Mouse (Mus musculus) embryonic facial prominence, embryonic 14.5 days (tissue): ENCODE data around the gene Phf12. TPM values are rescaled to one million over a fixed set of nuclear protein-coding genes. Genes with fewer than 3 reads are reported as not detected.

ENCODE experiments used
- ATAC-seq: fragments of 200-750 bp; cut with Nextera tagmentation; 2 replicates; pipeline ENCODE4 v1.8.0; 2017; ENCODE audit warnings: low read depth, moderate number of reproducible peaks, moderate TSS enrichment
- DNase-seq: peaks from one replicate; pipeline ENCODE4 v3.0.0-alpha.2; 2015; ENCODE audit warnings: low spot score
- H3K27ac ChIP-seq: fragments of 300-500 bp; sonication (generic); replicated peaks from 2 replicates; pipeline ENCODE4 v1.5.1; 2014; ENCODE audit warnings: low read depth, mild to moderate bottlenecking, low read length, moderate library complexity
- H3K27me3 ChIP-seq: fragments of 300-500 bp; sonication (generic); replicated peaks from 2 replicates; pipeline ENCODE4 v1.6.1; 2014; ENCODE audit warnings: low read length; ENCODE audit not compliant: control insufficient read depth, insufficient read depth
- H3K36me3 ChIP-seq: fragments of 300-500 bp; sonication (generic); 2 replicates; pipeline ENCODE4 v1.6.1; 2014; ENCODE audit warnings: low read length, mixed read lengths; ENCODE audit not compliant: control insufficient read depth, insufficient read depth
- H3K4me1 ChIP-seq: fragments of 300-500 bp; sonication (generic); 2 replicates; pipeline ENCODE4 v1.6.1; 2014; ENCODE audit warnings: antibody characterized with exemption, low read length; ENCODE audit not compliant: control insufficient read depth, insufficient read depth
- H3K4me2 ChIP-seq: fragments of 300-500 bp; sonication (generic); 2 replicates; pipeline ENCODE4 v1.6.1; 2014; ENCODE audit warnings: low read depth, mild to moderate bottlenecking, low read length, moderate library complexity, mixed read lengths
- H3K4me3 ChIP-seq: fragments of 300-500 bp; sonication (generic); 2 replicates; pipeline ENCODE4 v1.5.1; 2014; ENCODE audit warnings: low read depth, mild to moderate bottlenecking, low read length
- H3K9ac ChIP-seq: fragments of 300-500 bp; sonication (generic); 2 replicates; pipeline ENCODE4 v1.6.1; 2014; ENCODE audit warnings: low read depth, mild to moderate bottlenecking, low read length, moderate library complexity, mixed read lengths
- H3K9me3 ChIP-seq: fragments of 300-500 bp; sonication (generic); 2 replicates; pipeline ENCODE4 v1.6.1; 2016; ENCODE audit warnings: low read length; ENCODE audit not compliant: control insufficient read depth
- WGBS: fragments of 180-500 bp; shearing (Covaris S2); extraction: QIAGEN DNeasy Blood & Tissue Kit; methylation state at CpG from one replicate; pipeline ENCODE4 v1.1.7; 2014; 5-methylcytosine and 5-hydroxymethylcytosine counted together
- polyA plus RNA-seq: library from polyadenylated mRNA; unstranded; fragments of >200 nt; fragmentation: Nextera tagmentation; extraction: Ambion mirVana; gene quantifications from 2 replicates; pipeline ENCODE4 v1.2.1, GENCODE M21; 2014

Phf12 gene
- polyA plus RNA-seq, 1 experiment from 2014 or later, result 15.0 TPM

DNA sequence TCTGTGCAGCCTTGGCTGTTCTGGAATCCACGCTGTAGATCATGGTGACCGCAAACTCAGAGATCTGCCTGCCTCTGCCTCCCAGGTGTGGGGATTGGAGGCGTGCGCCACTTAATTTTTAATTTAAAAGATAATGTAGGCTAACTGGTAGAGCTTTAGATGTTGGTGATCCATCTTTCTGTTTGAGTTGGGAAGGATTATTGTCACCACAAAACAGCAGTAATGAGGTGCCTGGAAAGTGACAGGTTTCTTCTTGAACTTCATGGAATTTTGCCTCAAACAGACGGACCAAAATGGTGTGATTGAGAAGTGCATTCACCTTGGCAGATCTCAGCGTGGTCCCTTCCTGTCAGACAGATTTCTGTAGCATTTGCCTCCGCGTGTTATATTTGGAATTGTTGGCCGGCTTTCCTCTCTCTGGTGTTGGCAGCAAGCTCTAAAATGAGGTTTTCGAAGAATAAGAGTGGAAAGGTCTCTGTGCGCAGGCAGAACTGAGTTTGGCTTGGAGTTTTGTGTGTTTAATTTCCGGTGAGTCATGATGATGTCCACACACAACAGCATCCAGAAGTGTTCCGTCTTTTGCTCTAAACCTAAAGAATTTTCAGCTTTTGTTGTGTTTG lies 6.6 kb downstream of the Phf12 start:
- no peaks in the 10 kb centered on the region for H3K9me3 ChIP-seq
- H3K4me3 ChIP-seq, result no peak overlapping the region
- DNase-seq (no peak), ATAC-seq (no peak)
- H3K4me1 ChIP-seq, result peaks cover 9% of the 10 kb centered on the region; the same call in 1 of the 2 replicates
- H3K36me3 ChIP-seq, result peaks cover 58% of the 10 kb centered on the region
- 87% methylated on average over 13 of the region's 13 CpGs for WGBS
- no peak overlapping the region for H3K4me2 ChIP-seq
- H3K27me3 ChIP-seq, result no peaks in the 10 kb centered on the region
- no peak overlapping the region for H3K27ac ChIP-seq
- H3K9ac ChIP-seq, result no peak overlapping the region

DNA sequence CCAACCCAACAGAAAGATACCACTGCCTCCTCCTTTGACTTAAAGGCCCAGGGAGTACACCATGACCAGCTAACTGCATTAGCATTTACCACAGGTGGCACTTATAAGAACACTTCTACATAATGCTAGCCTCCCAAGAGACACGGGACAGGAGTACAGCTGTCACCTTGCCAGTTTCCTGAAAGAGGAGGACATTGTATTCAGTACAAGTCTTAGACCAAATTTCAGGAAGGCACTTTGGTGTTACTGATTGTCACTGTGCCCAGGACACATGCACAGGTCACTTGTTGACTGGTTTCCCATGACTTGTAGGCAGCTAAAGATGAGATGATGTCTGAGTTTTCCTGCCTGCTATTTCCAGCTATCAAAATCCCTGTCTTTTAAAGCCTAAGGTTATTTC lies 13.0 kb downstream of the Phf12 start:
- Histone ChIP-seq H3K4me2 (no peak overlapping the region), H3K9ac (no peak overlapping the region), H3K4me1 (no peaks in the 10 kb centered on the region), H3K27me3 (no peaks in the 10 kb centered on the region), H3K27ac (no peak overlapping the region), H3K4me3 (no peak overlapping the region), H3K36me3 (peaks cover 34% of the 10 kb centered on the region), H3K9me3 (no peaks in the 10 kb centered on the region)
- ATAC-seq (no peak), DNase-seq (peak; percentile 10)
- WGBS, result 75% methylated on average over 1 of the region's 1 CpGs

DNA sequence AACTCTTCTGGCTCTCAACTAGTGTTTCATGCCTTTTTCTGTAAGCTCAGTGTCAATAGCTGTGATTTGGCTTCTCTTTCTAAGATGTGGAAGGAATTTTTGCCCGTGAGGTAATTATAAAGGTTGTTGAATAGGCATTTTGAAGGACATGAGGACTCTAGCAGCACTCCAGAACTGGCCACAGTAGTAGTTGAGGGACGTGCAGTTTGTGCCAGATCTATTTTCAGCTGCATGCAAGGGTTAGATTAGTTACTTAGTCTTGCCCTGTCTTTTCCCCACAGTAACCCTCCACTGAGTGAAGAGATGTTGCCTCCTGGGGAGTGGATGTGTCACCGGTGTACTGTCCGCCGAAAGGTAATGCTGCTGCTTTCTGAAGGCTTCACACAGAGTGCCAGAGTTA lies 23.9 kb downstream of the Phf12 start:
- DNase-seq, result no peak
- H3K4me3 ChIP-seq, result no peak overlapping the region
- H3K9me3 ChIP-seq, result no peaks in the 10 kb centered on the region
- no peak for ATAC-seq
- no peaks in the 10 kb centered on the region for H3K27me3 ChIP-seq
- no peak overlapping the region for H3K27ac ChIP-seq
- no peaks in the 10 kb centered on the region for H3K4me1 ChIP-seq
- H3K4me2 ChIP-seq, result no peak overlapping the region
- H3K9ac ChIP-seq, result no peak overlapping the region
- H3K36me3 ChIP-seq, result peaks cover 76% of the 10 kb centered on the region
- WGBS, result 90% methylated on average over 5 of the region's 5 CpGs

DNA sequence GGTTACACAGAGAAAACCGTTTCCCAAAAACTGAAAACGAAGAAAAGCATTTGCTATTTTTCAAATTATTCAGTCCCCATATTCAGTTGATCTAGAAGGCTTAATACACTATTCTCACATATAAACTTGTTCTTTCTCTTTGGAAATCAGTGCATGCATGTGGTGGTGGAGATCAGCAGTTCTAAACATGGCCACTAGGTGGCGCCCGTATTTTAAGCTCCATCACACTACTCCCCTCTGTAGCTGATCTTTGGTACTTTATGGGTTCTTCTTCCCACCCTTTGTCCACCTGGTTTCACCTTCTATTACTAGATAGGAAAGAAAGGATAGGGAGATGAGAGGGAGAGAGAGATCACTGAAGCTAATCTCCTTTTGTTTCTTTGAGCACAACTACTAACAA lies 37.1 kb downstream of the Phf12 start:
- Histone ChIP-seq H3K4me2 (no peak overlapping the region), H3K27me3 (no peaks in the 10 kb centered on the region), H3K4me1 (no peaks in the 10 kb centered on the region), H3K9me3 (no peaks in the 10 kb centered on the region), H3K27ac (no peak overlapping the region), H3K36me3 (peaks cover 92% of the 10 kb centered on the region), H3K9ac (no peak overlapping the region), H3K4me3 (no peak overlapping the region)
- 14% methylated on average over 4 of the region's 4 CpGs for WGBS
- DNase-seq (peak; percentile 73), ATAC-seq (peak; percentile 83; the same call in 1 of the 2 replicates)

DNA sequence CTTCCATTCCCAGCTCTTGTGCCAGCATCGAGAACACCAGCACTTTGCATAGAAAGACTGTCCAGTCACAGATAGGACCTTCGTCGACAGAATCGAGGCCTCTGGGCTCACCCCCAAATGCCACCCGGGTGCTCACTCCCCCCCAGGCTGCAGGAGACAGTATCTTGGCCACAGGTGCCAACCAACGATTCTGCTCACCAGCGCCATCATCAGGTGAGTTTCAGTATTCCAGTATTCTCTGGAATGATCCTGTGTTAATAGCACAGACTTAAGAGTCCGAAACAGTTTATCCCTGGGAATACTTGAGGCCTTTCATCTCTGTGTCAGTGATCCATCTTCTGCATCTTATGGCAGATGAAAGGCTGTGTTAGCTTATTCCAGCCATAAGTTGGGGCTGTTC lies 41.1 kb downstream of the Phf12 start:
- Histone ChIP-seq H3K9ac (no peak overlapping the region), H3K27ac (no peak overlapping the region), H3K4me3 (no peak overlapping the region), H3K4me1 (no peaks in the 10 kb centered on the region), H3K9me3 (no peaks in the 10 kb centered on the region), H3K27me3 (no peaks in the 10 kb centered on the region), H3K4me2 (no peak overlapping the region), H3K36me3 (peaks cover 91% of the 10 kb centered on the region)
- DNase-seq (no peak), ATAC-seq (no peak)
- 89% methylated on average over 8 of the region's 8 CpGs for WGBS

DNA sequence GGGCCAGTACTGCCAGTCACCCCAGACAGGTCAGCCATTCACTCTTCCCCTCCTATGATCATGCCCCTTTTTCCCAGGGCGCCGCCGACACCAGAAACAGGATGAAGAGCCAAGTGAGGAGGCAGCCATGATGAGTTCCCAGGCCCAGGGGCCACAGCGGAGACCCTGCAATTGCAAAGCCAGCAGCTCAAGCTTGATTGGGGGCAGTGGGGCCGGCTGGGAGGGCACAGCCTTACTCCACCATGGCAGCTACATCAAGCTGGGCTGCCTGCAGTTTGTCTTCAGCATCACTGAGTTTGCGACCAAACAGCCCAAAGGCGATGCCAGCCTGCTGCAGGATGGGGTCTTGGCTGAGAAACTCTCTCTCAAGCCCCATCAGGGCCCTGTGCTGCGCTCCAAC lies 46.7 kb downstream of the Phf12 start:
- Histone ChIP-seq H3K36me3 (peaks cover 58% of the 10 kb centered on the region), H3K4me3 (no peak overlapping the region), H3K9ac (no peak overlapping the region), H3K9me3 (no peaks in the 10 kb centered on the region), H3K4me1 (peaks cover 6% of the 10 kb centered on the region; the same call in 1 of the 2 replicates), H3K27me3 (no peaks in the 10 kb centered on the region), H3K4me2 (no peak overlapping the region), H3K27ac (no peak overlapping the region)
- ATAC-seq (no peak), DNase-seq (no peak)
- WGBS, result 83% methylated on average over 8 of the region's 8 CpGs

DNA sequence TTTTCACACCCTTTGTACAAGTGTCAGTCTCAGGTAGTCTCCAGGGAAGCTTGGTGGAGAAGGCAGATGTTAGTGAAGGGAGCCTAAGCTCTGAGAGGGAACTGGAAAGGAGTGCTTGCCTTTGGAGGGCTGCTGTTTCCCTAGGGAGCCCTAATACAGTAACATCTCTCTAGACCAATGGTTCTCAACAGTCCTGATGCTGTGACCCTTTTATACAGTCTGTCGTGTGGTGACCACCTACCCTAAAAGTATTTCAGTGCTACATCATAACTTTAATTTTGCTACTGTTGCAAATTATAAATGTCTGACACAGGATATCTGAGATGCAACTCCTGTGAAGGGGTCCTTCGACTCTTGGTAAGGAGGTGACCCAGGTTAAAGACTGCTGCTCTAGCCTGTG lies 48.0 kb downstream of the Phf12 start:
- DNase-seq (no peak), ATAC-seq (no peak)
- no peaks in the 10 kb centered on the region for H3K27me3 ChIP-seq
- no peak overlapping the region for H3K9ac ChIP-seq
- no peak overlapping the region for H3K4me2 ChIP-seq
- H3K4me1 ChIP-seq, result peaks cover 6% of the 10 kb centered on the region; the same call in 1 of the 2 replicates
- H3K36me3 ChIP-seq, result peaks cover 59% of the 10 kb centered on the region
- WGBS, result 55% methylated on average over 2 of the region's 2 CpGs
- no peak overlapping the region for H3K4me3 ChIP-seq
- no peak overlapping the region for H3K27ac ChIP-seq
- H3K9me3 ChIP-seq, result no peaks in the 10 kb centered on the region

DNA sequence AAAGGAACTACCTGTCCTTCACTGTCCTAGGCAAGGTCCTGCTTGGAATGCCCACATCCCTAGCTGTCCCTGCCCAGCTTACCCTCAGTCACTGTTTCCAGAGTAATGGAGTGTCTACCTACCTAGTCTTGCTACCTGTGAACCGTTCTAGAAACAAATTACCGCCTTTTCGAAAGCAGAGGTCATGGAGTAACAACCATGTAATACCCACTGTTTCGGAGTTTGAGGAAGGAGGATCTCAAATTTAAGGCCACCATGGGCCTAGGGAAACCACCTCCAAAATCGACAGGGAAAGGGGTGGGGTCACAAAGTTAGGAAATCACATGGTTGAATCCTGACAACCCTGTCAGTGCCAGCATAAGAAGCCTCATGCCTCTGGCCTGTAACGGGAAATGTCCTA lies 48.8 kb downstream of the Phf12 start:
- Histone ChIP-seq H3K9ac (no peak overlapping the region), H3K4me1 (peaks cover 6% of the 10 kb centered on the region; the same call in 1 of the 2 replicates), H3K9me3 (no peaks in the 10 kb centered on the region), H3K27ac (peak overlapping the region; percentile 90; the same call in 1 of the 2 replicates), H3K4me3 (peak overlapping the region; percentile 79), H3K36me3 (peaks cover 51% of the 10 kb centered on the region), H3K27me3 (no peaks in the 10 kb centered on the region), H3K4me2 (peak overlapping the region; percentile 71)
- 37% methylated on average over 6 of the region's 6 CpGs for WGBS
- ATAC-seq, result no peak
- no peak for DNase-seq
